Mouse (Mus musculus) myocyte (in vitro differentiated cells): ENCODE data around the gene 2010003K11Rik.

Experiments
- E2F4 ChIP-seq: IDR thresholded peaks from one replicate; pipeline ENCODE4 v1.6.1; 2011; ENCODE audit warnings: mild to moderate bottlenecking, control low read depth, moderate library complexity; ENCODE audit not compliant: insufficient read depth
- POLR2A ChIP-seq: IDR thresholded peaks from one replicate; pipeline ENCODE4 v1.6.1; 2011; ENCODE audit warnings: low read depth, mild to moderate bottlenecking, control low read depth, moderate library complexity; ENCODE audit not compliant: insufficient read length
- POLR2AphosphoS2 ChIP-seq: IDR thresholded peaks from one replicate; pipeline ENCODE4 v1.6.1; 2011; ENCODE audit warnings: low read depth, control low read depth; ENCODE audit not compliant: insufficient read length
- TCF3 ChIP-seq: IDR thresholded peaks from one replicate; pipeline ENCODE4 v1.6.1; 2011; ENCODE audit warnings: low read depth, control low read depth; ENCODE audit not compliant: insufficient read length
- USF1 ChIP-seq: IDR thresholded peaks from one replicate; pipeline ENCODE4 v1.6.1; 2011; ENCODE audit warnings: low read depth, mild to moderate bottlenecking, control low read depth, moderate library complexity

DNA sequence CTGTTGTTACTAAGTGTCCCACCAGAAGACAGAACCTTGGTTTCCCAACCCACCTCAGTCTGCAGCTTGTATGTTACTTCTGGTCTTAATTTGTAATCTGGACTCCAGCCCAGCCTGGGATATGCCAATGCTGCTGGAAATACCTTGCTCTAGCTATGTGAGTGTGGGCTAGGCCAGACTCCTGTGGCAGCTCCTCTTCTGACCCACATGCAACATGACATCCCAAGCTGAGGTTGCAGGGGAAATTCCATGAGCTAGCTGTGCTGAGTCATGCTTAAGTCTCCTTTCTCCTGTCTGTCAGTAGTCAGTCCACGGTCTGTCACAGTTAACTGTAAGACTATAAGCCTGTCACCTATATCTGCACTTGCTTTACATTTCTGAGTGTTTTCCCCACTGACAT lies 19.1 kb upstream of the 2010003K11Rik start:
- TF ChIP-seq POLR2A (no peak), USF1 (no peak), POLR2AphosphoS2 (no peak), TCF3 (no peak), E2F4 (no peak)
